11 mouse cellular contexts compared by ENCODE assay signal in the genomic region with DNA sequence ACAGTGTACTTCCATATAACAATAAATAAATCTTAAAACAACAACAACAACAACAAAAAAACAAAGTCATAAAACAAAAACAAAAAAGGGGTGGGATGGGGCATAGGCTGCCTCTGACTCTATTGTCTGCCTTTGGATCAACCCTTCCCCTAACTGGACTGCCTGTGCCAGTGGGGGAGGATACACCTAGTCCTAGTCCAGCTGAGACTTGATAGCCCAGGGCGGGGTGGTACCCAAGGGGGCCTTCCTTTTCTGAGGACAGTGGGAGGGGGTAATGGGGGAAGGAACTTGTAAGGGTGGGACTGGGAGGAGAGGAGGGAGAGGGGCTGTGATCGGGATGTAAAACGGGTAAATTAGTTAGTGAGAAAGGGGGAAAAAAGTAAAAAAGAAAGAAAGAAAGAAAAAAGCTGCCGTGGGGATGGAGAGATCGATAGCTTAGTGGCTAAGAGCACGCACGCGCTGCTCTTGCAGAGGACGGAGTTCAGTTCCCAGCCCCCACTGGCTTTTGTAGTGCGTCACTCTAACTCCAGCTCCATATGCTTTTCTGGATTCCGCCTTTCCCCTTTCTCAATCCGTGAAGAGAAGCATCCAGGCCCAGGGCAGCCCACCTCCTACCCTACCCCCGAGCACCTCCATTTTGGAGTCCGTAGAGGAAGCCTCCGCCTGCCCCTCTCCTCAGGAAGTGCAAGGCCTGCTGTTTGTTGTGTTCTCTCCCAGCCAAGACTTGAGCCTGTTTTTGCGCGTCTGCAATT.
DNase-seq lines count a peak whose midpoint lies in the region; ATAC-seq and TF ChIP-seq lines count a peak whose summit lies in the region.
"Had no signal": no experiment of that assay in that cellular context is flagged by ENCODE, and none has a peak within 500 bp of the region (broad histone marks: within the 10 kb centered on the region; RNA-seq: fewer than 3 reads in every experiment).

No protein-coding gene starts in this region.

- WGBS in lung, embryonic 14.5 days, result 32% methylated on average over 17 of the region's 17 CpGs
- WGBS in forebrain, embryonic 14.5 days, result 31% methylated on average over 17 of the region's 17 CpGs
- 38% methylated on average over 17 of the region's 17 CpGs for WGBS in stomach, embryonic 14.5 days

- peak overlapping the region; percentile 4; the same call in 1 of the 2 replicates for H3K4me3 ChIP-seq in lung, embryonic 14.5 days (ENCODE audit: low read depth, low read length)
- H3K4me3 ChIP-seq in forebrain, embryonic 14.5 days (ENCODE audit: low read depth, low read length), result no peak overlapping the region
- no peak overlapping the region for H3K4me3 ChIP-seq in stomach, embryonic 14.5 days (ENCODE audit: low read depth, low read length)

- no peaks in the 10 kb centered on the region for H3K9me3 ChIP-seq in lung, embryonic 14.5 days (ENCODE audit: low read depth, low read length)
- H3K9me3 ChIP-seq in forebrain, embryonic 14.5 days (replicated peaks; ENCODE audit: control insufficient read depth, low read length), result no peaks in the 10 kb centered on the region
- no peaks in the 10 kb centered on the region for H3K9me3 ChIP-seq in stomach, embryonic 14.5 days (ENCODE audit: control insufficient read depth, low read depth, low read length)

- H3K4me2 ChIP-seq in lung, embryonic 14.5 days, result peak overlapping the region; percentile 28
- H3K4me2 ChIP-seq in forebrain, embryonic 14.5 days (ENCODE audit: low read length), result no peak overlapping the region
- peak overlapping the region; percentile 20 for H3K4me2 ChIP-seq in stomach, embryonic 14.5 days (replicated peaks; ENCODE audit: low read depth, low read length)

- no peaks in the 10 kb centered on the region for H3K36me3 ChIP-seq in lung, embryonic 14.5 days (ENCODE audit: insufficient read depth)
- H3K36me3 ChIP-seq in forebrain, embryonic 14.5 days (ENCODE audit: control insufficient read depth, insufficient read depth, low read length), result no peaks in the 10 kb centered on the region
- no peaks in the 10 kb centered on the region for H3K36me3 ChIP-seq in stomach, embryonic 14.5 days (ENCODE audit: control insufficient read depth, insufficient read depth, low read length)

- peaks cover 21% of the 10 kb centered on the region for H3K4me1 ChIP-seq in lung, embryonic 14.5 days (ENCODE audit: insufficient read depth)
- H3K4me1 ChIP-seq in forebrain, embryonic 14.5 days (ENCODE audit: control insufficient read depth, insufficient read depth, low read length), result no peaks in the 10 kb centered on the region
- H3K4me1 ChIP-seq in stomach, embryonic 14.5 days (ENCODE audit: control insufficient read depth, insufficient read depth, low read length), result no peaks in the 10 kb centered on the region; the same call in 1 of the 2 replicates

- ATAC-seq in lung, embryonic 14.5 days (ENCODE audit: insufficient read depth), result peak; percentile 32; the same call in 1 of the 2 replicates
- peak; percentile 46; the same call in 1 of the 2 replicates for ATAC-seq in forebrain, embryonic 14.5 days
- no peak for ATAC-seq in stomach, embryonic 14.5 days (ENCODE audit: insufficient number of reproducible peaks, insufficient read depth, low FRiP score, low read depth)

- no peak overlapping the region for H3K9ac ChIP-seq in lung, embryonic 14.5 days
- H3K9ac ChIP-seq in forebrain, embryonic 14.5 days (ENCODE audit: low read length), result no peak overlapping the region
- H3K9ac ChIP-seq in stomach, embryonic 14.5 days (replicated peaks; ENCODE audit: low read depth, low read length), result no peak overlapping the region

- DNase-seq in lung, embryonic 14.5 days, result peak; percentile 55
- no peak for DNase-seq in lung, postnatal 36 days
- peak; percentile 37 for DNase-seq in forebrain, embryonic 14.5 days (ENCODE audit: low spot score)
- peak; percentile 47 for DNase-seq in liver
- DNase-seq in adrenal gland, postnatal 10 days, result no peak
- DNase-seq in thymus, postnatal 4 days, result no peak
- DNase-seq in Muller cell, postnatal 12 days (ENCODE audit: inconsistent ontology term), result no peak
- DNase-seq: cerebellum, adult 18-20 months; lung, postnatal 10 days; right cerebral cortex, postnatal 4 days had no signal

- peak overlapping the region; percentile 93 for H3K27ac ChIP-seq in lung, embryonic 14.5 days (ENCODE audit: low read depth)
- H3K27ac ChIP-seq in forebrain, embryonic 14.5 days (ENCODE audit: low read depth, low read length), result no peak overlapping the region
- no peak overlapping the region for H3K27ac ChIP-seq in stomach, embryonic 14.5 days (ENCODE audit: low read length)

- no peaks in the 10 kb centered on the region for H3K27me3 ChIP-seq in lung, embryonic 14.5 days (ENCODE audit: insufficient read depth, low read length)
- H3K27me3 ChIP-seq in forebrain, embryonic 14.5 days (replicated peaks; ENCODE audit: control insufficient read depth, insufficient read depth, low read length), result no peaks in the 10 kb centered on the region
- H3K27me3 ChIP-seq in stomach, embryonic 14.5 days (ENCODE audit: control insufficient read depth, insufficient read depth, low read length), result no peaks in the 10 kb centered on the region

- no peak for TF ChIP-seq CTCF in lung, embryonic 14.5 days (IDR thresholded peaks at IDR 0.05; ENCODE audit: low read depth)

Comparison
In these comparisons a context has a peak if more than half of its experiments do, and no peak if none do; other contexts are left out.
1. DNase-seq: peak in lung, embryonic 14.5 days (single experiment), forebrain, embryonic 14.5 days (single experiment) and liver (single experiment); none in lung, postnatal 36 days (single experiment), adrenal gland, postnatal 10 days (single experiment), thymus, postnatal 4 days (single experiment) and Muller cell, postnatal 12 days (single experiment).